Mouse (Mus musculus) myocyte (in vitro differentiated cells): ENCODE results near the gene Ift43. TPM values are rescaled to one million over a fixed set of nuclear protein-coding genes. Genes with fewer than 3 reads are reported as not detected.

Experiments used
- H3K27me3 ChIP-seq: one replicate; pipeline ENCODE4 v1.6.1; 2011; ENCODE audit not compliant: control insufficient read depth, insufficient read depth, insufficient read length
- H3K36me3 ChIP-seq: one replicate; pipeline ENCODE4 v1.6.1; 2011; ENCODE audit not compliant: control insufficient read depth, insufficient read depth
- H3K4me2 ChIP-seq: one replicate; pipeline ENCODE4 v1.6.1; 2011; ENCODE audit warnings: low read depth, control low read depth
- H3K4me3 ChIP-seq: one replicate; pipeline ENCODE4 v1.5.1; 2011; ENCODE audit warnings: mild to moderate bottlenecking, control low read depth, moderate library complexity
- H3K79me2 ChIP-seq: one replicate; pipeline ENCODE4 v1.6.1; 2011; ENCODE audit not compliant: control insufficient read depth, insufficient read depth
- H3ac ChIP-seq: one replicate; pipeline ENCODE4 v1.6.1; 2011; ENCODE audit not compliant: control insufficient read depth, insufficient read length
- CEBPB ChIP-seq: IDR thresholded peaks from 2 replicates; pipeline ENCODE4 v1.6.1; 2011; ENCODE audit warnings: mild to moderate bottlenecking, moderate library complexity; ENCODE audit not compliant: poor library complexity, insufficient read depth, severe bottlenecking
- E2F4 ChIP-seq: IDR thresholded peaks from one replicate; pipeline ENCODE4 v1.6.1; 2011; ENCODE audit warnings: mild to moderate bottlenecking, control low read depth, moderate library complexity; ENCODE audit not compliant: insufficient read depth
- MAX ChIP-seq: IDR thresholded peaks from one replicate; pipeline ENCODE4 v1.6.1; 2011; ENCODE audit warnings: low read depth, mild to moderate bottlenecking, control low read depth
- MYOD1 ChIP-seq, 3 experiments: IDR thresholded peaks; one replicate each; pipeline ENCODE4 v1.6.1; 2011; ENCODE audit warnings: control low read depth in 2 of 3, low read depth in 2 of 3, mild to moderate bottlenecking in 2 of 3, moderate library complexity in 1 of 3; ENCODE audit not compliant: insufficient read length in 2 of 3, control insufficient read depth in 1 of 3
- MYOG ChIP-seq, 3 experiments: IDR thresholded peaks; one replicate each; pipeline ENCODE4 v1.6.1; 2011; ENCODE audit warnings: control low read depth in 2 of 3, low read depth in 2 of 3, mild to moderate bottlenecking in 2 of 3; ENCODE audit not compliant: insufficient read length in 2 of 3, control insufficient read depth in 1 of 3, insufficient read depth in 1 of 3
- POLR2A ChIP-seq: IDR thresholded peaks from one replicate; pipeline ENCODE4 v1.6.1; 2011; ENCODE audit warnings: low read depth, mild to moderate bottlenecking, control low read depth, moderate library complexity; ENCODE audit not compliant: insufficient read length
- POLR2AphosphoS2 ChIP-seq: IDR thresholded peaks from one replicate; pipeline ENCODE4 v1.6.1; 2011; ENCODE audit warnings: low read depth, control low read depth; ENCODE audit not compliant: insufficient read length
- REST ChIP-seq: IDR thresholded peaks from one replicate; pipeline ENCODE4 v1.6.1; 2011; ENCODE audit warnings: mild to moderate bottlenecking, control low read depth, moderate library complexity; ENCODE audit not compliant: insufficient read depth, insufficient read length
- SRF ChIP-seq: IDR thresholded peaks from one replicate; pipeline ENCODE4 v1.6.1; 2011; ENCODE audit warnings: low read depth; ENCODE audit not compliant: control insufficient read depth, insufficient read length
- TCF12 ChIP-seq: IDR thresholded peaks from one replicate; pipeline ENCODE4 v1.6.1; 2011; ENCODE audit warnings: mild to moderate bottlenecking, control low read depth; ENCODE audit not compliant: poor library complexity, insufficient read depth, severe bottlenecking
- TCF3 ChIP-seq: IDR thresholded peaks from one replicate; pipeline ENCODE4 v1.6.1; 2011; ENCODE audit warnings: low read depth, control low read depth; ENCODE audit not compliant: insufficient read length
- USF1 ChIP-seq: IDR thresholded peaks from one replicate; pipeline ENCODE4 v1.6.1; 2011; ENCODE audit warnings: low read depth, mild to moderate bottlenecking, control low read depth, moderate library complexity
- polyA plus RNA-seq: library from polyadenylated mRNA; unstranded; fragments of >200 nt; fragmentation: generic; extraction: Trizol; gene quantifications from one replicate; pipeline ENCODE4 v1.2.1, GENCODE M21; 2012; ENCODE audit warnings: missing spikeins

Gene Ift43
- polyA plus RNA-seq, 1 experiment = 93.4 TPM

GRCm38 (mm10) chr12:86039078-86039477 lies 43.3 kb upstream of the Ift43 start:
- H3K36me3 ChIP-seq = peaks cover 15% of the 10 kb centered on the region
- H3K4me3 ChIP-seq = no peak overlapping the region
- no peaks in the 10 kb centered on the region for H3K27me3 ChIP-seq
- H3K79me2 ChIP-seq = no peaks in the 10 kb centered on the region
- no peak overlapping the region for H3ac ChIP-seq
- TF ChIP-seq TCF3 (no peak), MYOD1 (IDR thresholded peaks at IDR 0.05; ENCODE audit: control insufficient read depth in 1 of 3, insufficient read length in 2 of 3, low read depth in 2 of 3) (peak in 2 of 3 experiments; percentile 82 to 85), MYOG (IDR thresholded peaks at IDR 0.05; ENCODE audit: control insufficient read depth in 1 of 3, insufficient read depth in 1 of 3, insufficient read length in 2 of 3, low read depth in 2 of 3) (peak; percentile 69 to 83 (median 69))
- H3K4me2 ChIP-seq = peak overlapping the region; percentile 38

DNA sequence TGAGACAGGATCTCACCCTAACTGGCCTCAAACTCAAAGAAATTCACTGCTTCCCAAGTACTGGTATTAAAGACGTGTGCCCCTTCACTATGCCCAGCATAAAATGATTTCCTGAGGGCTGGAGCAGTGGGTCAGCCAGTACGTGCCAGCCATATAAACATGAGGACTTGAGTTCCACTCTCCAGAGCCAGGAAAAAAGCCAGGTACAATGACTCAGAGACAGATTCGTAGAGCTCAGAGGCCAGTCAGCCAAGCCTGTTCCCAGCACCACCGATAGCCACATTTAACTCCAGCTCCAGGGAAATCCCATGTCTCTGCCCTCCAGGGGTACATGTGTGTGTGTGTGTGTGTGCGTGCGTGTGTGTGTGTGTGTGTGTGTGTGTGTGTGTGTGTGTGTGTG lies 42.6 kb upstream of the Ift43 start:
- H3K4me2 ChIP-seq = peak overlapping the region; percentile 38
- no peak for TF ChIP-seq SRF
- no peak for TF ChIP-seq MYOD1 (IDR thresholded peaks at IDR 0.05; ENCODE audit: control insufficient read depth in 1 of 3, insufficient read length in 2 of 3, low read depth in 2 of 3)
- no peak for TF ChIP-seq POLR2AphosphoS2
- no peak for TF ChIP-seq REST
- TF ChIP-seq USF1 = no peak
- TF ChIP-seq MAX = no peak
- TF ChIP-seq MYOG (IDR thresholded peaks at IDR 0.05; ENCODE audit: control insufficient read depth in 1 of 3, insufficient read depth in 1 of 3, insufficient read length in 2 of 3, low read depth in 2 of 3) = no peak
- no peak for TF ChIP-seq E2F4
- no peak for TF ChIP-seq TCF3
- TF ChIP-seq TCF12 = no peak
- TF ChIP-seq CEBPB = no peak
- TF ChIP-seq POLR2A = no peak
- H3K4me3 ChIP-seq = no peak overlapping the region
- no peaks in the 10 kb centered on the region for H3K79me2 ChIP-seq
- peaks cover 21% of the 10 kb centered on the region for H3K36me3 ChIP-seq
- no peak overlapping the region for H3ac ChIP-seq
- H3K27me3 ChIP-seq = no peaks in the 10 kb centered on the region

DNA sequence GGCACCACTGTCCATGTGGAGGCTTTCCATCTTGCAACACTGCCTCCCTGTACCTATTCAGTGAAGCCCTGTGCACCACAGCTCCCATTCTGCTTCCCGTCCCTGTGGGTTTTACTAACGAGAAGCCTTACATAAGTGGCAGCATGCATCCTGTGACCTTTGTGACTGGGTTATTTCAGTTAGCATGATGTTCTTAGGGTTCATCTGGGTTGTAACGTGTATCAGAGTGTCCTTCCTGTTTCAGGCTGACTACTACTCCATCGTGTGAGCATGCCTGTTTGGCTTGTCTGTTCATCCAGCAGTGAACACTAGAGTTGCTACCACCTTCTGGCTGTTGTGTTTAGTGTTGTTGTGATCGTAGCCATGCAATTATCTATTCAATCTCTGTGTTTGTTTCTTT lies 36.2 kb upstream of the Ift43 start:
- TF ChIP-seq E2F4 = no peak
- no peak for TF ChIP-seq SRF
- TF ChIP-seq POLR2A = no peak
- TF ChIP-seq CEBPB = no peak
- TF ChIP-seq MYOD1 (IDR thresholded peaks at IDR 0.05; ENCODE audit: control insufficient read depth in 1 of 3, insufficient read length in 2 of 3, low read depth in 2 of 3) = no peak
- TF ChIP-seq MAX = no peak
- Histone ChIP-seq H3K79me2 (no peaks in the 10 kb centered on the region), H3K36me3 (peaks cover 16% of the 10 kb centered on the region), H3ac (no peak overlapping the region), H3K4me2 (no peak overlapping the region), H3K27me3 (no peaks in the 10 kb centered on the region), H3K4me3 (no peak overlapping the region)

GRCm38 (mm10) chr12:86046776-86047175 lies 35.6 kb upstream of the Ift43 start:
- no peaks in the 10 kb centered on the region for H3K79me2 ChIP-seq
- H3K4me2 ChIP-seq = no peak overlapping the region
- H3K4me3 ChIP-seq = no peak overlapping the region
- no peaks in the 10 kb centered on the region for H3K27me3 ChIP-seq
- no peak overlapping the region for H3ac ChIP-seq
- H3K36me3 ChIP-seq = peaks cover 14% of the 10 kb centered on the region
- TF ChIP-seq POLR2A = no peak
- TF ChIP-seq TCF12 = no peak

DNA sequence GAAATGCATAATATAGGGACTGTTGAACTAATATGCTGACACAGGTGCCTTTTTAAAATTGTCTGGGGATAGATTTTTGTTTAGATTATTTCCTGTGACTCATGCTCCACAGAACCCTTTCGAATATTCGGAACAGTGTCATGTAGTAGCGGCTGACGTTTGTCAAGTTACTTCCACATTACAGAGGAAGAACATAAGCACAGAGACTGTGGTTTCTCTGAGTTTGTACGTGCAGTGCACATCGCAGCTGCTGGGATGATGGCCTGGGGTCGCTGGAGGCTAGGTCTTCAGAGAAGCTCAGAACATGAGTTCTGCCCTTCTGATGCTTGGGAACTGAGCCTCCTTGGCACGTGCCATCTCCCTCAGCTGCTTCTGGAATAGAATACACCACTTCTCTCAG lies 35.0 kb upstream of the Ift43 start:
- no peak for TF ChIP-seq MYOG (IDR thresholded peaks at IDR 0.05; ENCODE audit: control insufficient read depth in 1 of 3, insufficient read depth in 1 of 3, insufficient read length in 2 of 3, low read depth in 2 of 3)

GRCm38 (mm10) chr12:86049813-86050212 lies 32.5 kb upstream of the Ift43 start:
- Histone ChIP-seq H3ac (no peak overlapping the region), H3K27me3 (no peaks in the 10 kb centered on the region), H3K79me2 (no peaks in the 10 kb centered on the region), H3K4me3 (no peak overlapping the region), H3K36me3 (peaks cover under 1% of the 10 kb centered on the region), H3K4me2 (no peak overlapping the region)
- TF ChIP-seq TCF3 (peak; percentile 20), MYOG (IDR thresholded peaks at IDR 0.05; ENCODE audit: control insufficient read depth in 1 of 3, insufficient read depth in 1 of 3, insufficient read length in 2 of 3, low read depth in 2 of 3) (peak in 2 of 3 experiments; percentile 16 to 44), USF1 (no peak), CEBPB (no peak), MYOD1 (IDR thresholded peaks at IDR 0.05; ENCODE audit: control insufficient read depth in 1 of 3, insufficient read length in 2 of 3, low read depth in 2 of 3) (peak; percentile 2 to 85 (median 9))

More for the DNA sequence above, 35.0 kb upstream of the Ift43 start:
- Histone ChIP-seq H3K4me3 (no peak overlapping the region), H3K79me2 (no peaks in the 10 kb centered on the region), H3K27me3 (no peaks in the 10 kb centered on the region), H3ac (no peak overlapping the region), H3K36me3 (peaks cover 14% of the 10 kb centered on the region), H3K4me2 (no peak overlapping the region)
